Mouse (Mus musculus): ENCODE measurements at regions not wholly inside any gene's neighbourhood (a gene's known extent, or its start where the extent isn't known, plus 50 kb on each side); places are given as distances from the start of the nearest gene placed in this dataset.

DNA sequence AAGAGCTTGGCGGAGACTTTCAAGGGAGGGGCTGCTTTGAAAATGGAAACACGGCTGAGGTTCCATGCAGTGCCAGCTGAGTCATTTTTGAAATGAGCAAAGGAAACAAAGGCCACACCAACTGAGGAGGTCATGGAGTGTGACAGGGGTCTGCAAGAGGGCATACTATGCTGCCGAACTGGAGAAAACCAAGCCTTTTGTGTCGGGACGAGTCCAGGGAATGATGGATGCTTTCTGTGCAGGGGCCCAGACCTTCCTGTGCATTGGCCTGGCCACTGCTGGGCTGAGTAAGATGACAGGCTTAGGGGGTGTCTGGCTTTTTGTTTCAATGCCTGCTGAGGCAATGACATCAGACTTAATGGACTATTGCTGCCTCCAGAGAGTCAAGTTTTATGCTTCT, 203.8 kb upstream of the Ubash3b start:
- DNase-seq = no peak

DNA sequence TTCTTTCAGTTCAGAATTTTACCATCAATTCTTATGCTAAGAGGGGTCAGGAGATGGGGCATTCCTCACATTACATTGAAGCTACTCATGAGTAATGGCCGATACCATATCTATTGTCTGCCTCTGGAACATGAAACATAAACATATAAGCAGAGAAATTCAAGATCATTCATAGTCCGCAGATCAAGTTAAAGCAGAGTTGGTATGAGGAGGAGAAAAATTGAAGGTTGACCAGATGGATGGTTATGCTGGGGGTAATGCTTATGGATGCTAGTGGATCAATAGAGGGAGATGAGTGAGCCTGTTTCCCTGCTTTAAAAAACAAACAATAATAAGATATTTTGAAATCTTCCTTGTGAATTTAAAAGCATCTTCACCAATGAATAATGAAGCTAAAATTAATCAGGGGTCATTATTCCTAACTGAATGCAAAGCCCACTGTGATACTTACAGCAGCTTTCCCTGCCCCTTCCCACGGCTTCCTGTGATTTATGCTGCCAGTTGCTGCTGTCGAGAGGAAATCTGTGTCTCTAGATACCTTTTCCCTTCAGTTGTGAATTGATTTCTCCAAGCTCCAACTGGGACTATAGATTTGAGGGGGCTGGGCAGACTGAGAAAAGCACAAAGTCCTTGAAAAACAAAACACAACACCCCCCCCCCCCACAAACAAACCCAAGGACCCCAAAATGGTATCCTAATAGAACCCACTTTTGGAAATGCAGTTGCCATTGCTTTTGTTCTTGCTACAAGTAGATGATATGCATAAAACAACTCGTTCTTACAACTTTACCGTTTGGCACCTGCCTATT, 203.1 kb upstream of the Ubash3b start:
- no peak for DNase-seq

DNA sequence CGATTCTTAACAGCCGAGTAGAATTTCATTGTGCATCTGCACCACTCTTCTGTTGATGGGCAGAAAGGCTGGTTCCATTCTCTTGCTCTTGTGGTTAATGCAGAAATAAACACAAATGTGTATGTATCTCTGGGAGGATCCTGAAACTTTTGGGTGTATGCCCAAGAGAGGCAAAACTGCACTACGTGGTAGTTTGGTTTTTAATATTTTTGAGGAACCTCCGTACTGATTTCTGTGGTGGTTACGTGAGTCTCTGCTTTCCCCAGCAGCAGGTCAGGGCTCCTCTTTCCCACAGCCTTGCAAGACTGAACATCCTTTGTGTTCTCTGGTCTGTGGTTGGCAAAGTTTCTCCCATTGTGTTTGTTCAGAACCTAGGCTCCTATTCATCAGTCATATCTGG, 198.9 kb upstream of the Ubash3b start:
- no peak for DNase-seq

DNA sequence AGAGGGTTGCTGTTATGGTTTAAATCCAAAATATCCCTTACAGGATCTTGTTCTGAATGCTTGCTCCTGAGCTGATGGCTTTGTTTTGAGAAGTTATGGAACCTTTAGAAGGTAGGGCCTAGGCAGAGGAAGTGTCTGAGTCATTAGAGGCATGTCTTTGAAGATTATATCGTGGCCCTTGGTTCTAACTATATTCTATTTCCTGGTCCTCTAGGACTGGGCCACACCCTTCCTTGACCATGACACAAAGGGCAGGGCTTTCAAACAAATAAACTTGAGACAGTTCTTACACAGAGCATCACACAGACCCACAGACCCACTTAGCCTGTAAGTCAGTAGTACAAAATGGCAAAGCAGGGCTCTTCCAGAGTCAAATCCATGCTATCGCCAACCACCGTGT, 197.8 kb upstream of the Ubash3b start:
- no peak for DNase-seq

DNA sequence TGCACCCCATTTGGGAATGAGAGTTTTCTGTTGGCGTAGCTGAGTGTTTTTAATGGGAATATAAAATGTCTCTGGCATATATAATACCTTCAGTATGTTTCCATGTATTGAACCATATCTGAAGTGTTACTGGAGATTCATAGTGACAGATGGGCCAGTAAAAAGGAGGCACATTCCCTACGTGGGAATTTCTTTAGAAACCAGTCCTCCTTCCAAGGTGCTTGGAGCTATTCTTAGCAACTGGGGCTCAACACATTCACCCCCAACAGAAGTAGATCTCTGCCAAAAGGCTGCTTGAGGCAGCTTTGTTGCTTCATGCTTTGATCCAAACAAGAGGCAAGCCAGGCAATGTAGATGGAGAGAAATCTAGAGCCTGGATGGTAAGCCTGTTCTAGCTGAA, 183.8 kb upstream of the Ubash3b start:
- DNase-seq = no peak

DNA sequence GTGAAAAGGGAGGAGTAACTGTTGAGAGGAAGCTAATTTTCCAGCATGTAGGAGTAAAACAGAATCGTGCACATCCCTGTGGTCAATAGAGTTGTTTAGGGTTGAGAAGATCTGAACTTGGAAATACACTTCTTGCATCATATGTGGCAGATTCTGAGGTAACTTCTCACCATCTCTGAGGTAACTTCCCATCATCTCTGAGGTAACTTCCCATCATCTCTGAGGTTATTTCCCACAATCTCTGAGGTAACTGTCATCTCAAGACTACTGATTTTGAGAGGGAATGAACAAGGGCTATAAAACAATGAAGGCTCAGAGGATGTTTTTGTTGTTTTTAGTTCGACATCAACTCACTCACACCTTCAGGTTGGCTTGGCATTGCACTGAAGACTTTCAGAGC, 175.9 kb upstream of the Ubash3b start:
- DNase-seq = no peak

DNA sequence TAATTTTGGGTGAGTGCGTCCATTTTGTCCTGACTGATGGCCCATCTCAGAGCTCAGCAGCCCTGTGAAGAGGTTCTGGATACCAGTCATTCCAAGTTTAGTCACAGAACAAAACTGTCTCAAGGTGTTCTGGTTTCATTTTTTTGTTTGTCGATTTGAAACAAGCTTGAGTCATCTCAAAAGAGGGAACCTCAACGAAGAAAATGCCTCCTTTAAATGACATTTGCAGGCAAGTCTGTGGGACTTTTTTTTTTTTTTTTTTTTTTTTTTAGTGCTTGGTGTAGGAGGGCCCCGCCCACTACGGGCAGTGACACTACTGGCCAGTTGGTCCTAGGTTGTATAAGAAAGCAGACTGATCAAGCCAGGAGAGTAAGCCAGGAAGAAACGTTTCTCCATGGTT, 175.3 kb upstream of the Ubash3b start:
- DNase-seq = no peak

DNA sequence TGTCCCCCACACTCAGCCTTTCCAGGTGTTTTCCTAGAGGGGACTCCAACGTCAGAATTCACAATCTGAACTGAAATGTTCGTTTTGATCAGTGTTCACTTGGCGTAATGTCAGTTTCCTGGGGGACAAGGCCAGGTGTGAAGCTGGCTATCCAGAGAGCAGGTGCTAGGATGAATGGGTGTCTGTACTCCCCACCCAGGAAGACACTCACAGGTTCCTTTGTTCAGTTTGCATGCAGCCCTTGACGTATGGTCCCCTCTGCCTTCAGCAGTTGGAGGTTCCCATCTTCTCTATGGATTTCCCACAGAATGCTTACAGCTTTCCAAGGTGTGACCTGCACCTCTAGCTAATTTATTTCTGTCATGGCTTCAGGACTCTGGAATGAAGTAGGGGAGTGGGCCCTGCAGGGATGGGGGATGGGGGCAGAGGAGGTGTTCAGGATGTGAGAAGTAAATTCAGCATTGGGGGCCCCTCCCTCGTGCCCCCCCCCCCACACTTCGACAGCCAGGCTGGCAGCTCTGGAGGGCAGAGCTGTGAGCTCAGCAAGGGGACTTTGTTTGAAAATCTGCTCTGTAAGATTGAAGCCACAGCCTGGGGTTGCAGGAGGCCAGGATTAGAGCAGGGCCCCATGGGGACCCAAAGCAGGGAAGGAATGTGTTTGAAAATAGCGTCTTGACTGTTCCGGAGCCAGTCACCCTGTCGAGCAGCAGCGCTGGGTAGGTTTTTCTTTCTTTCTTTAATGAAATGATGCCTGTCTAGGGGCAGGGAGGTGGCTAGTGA, 173.2 kb upstream of the Ubash3b start:
- DNase-seq = no peak

DNA sequence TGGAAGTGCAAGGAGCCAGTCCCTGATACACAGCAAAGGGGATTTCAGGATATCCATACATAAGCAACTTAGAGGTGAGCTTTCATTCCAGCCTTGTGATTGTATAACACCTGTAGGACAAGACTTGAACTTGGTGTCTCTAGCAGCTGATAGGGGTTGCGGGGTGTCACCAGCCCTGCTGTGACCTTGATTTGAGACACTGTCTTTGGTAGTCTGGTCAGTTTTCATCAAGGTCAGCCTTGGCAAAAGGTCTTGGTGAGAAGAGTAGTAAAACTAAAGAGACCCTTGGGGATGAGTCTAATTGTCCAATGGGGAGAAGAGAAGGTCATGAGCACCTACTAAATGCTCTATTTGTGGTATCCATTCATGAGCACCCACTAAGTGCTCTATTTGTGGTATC, 172.0 kb upstream of the Ubash3b start:
- no peak for DNase-seq

DNA sequence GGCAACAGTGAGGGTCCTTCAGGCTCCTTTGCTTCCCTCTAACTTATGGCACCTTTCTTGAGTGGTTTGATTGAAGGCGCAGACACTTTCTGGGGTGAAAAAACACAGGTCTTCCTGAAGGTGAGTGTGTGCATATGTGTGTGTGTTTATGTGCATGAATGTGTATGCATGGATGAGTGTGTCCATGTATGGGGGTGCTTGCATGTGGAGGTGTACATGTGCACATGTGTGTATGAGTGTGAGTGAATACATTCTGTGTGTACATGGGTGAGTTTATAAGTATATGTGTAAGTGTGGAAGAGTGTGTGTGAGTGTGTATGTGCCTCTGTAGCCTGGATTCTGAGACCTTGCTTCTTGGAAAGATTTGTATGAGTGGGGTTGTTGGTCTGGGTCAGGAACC, 167.5 kb upstream of the Ubash3b start:
- DNase-seq = no peak

DNA sequence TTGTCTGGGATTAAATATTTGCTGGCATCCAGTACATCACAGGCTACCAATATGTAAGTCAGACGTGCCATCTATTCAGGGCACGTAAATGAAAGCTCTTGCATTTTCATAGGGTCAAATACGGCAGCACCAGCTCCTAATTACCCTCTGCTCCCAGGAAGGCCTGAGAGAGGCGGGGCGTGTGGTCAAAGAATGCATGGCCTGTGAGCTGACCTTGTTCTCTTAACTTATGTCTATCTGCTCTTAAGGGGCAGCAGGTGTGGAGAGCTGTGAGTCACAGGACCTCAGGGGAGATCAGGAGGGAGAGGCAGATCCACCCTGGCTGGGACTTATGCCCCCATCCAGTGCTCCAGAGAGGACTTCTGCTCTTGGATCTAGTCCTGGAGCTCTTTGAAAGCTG, 167.0 kb upstream of the Ubash3b start:
- DNase-seq = no peak

DNA sequence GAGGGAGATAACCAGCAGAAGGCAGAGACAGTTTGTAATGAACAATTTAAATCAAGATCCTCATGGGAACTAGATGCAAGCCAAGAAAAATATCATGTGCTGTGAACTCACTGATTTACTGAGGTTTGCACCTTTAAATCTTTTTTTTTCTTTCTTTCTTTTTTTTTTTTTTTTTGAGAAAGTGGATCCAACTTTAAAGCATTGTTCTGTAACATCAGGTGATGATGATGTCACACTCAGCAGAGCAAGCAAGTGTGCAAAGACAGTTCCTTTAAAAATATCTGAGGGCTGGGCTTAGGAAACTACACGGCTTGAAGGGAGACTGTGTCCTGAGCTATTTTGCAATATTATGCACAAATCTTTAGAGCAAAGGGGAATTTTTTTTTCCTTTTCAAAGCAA, 166.6 kb upstream of the Ubash3b start:
- DNase-seq = no peak

DNA sequence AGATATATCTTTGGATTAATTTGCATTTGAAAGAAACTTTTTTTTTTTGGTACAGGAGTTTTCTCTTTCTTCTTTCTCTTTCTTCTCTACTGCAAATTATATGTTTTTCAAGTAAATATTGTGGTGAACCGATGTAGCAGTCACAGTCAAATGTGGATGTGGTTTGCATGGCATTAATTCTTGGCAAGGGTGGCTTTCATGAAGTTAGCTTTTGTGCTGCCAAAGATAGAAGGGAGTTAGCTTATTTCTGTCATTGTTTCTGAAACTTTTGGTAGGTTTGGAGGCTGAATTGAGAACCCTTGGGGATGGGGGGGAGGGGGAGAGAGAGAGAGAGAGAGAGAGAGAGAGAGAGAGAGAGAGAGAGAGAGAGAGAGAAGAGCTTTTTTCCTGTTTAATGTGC, 166.1 kb upstream of the Ubash3b start:
- no peak for DNase-seq

DNA sequence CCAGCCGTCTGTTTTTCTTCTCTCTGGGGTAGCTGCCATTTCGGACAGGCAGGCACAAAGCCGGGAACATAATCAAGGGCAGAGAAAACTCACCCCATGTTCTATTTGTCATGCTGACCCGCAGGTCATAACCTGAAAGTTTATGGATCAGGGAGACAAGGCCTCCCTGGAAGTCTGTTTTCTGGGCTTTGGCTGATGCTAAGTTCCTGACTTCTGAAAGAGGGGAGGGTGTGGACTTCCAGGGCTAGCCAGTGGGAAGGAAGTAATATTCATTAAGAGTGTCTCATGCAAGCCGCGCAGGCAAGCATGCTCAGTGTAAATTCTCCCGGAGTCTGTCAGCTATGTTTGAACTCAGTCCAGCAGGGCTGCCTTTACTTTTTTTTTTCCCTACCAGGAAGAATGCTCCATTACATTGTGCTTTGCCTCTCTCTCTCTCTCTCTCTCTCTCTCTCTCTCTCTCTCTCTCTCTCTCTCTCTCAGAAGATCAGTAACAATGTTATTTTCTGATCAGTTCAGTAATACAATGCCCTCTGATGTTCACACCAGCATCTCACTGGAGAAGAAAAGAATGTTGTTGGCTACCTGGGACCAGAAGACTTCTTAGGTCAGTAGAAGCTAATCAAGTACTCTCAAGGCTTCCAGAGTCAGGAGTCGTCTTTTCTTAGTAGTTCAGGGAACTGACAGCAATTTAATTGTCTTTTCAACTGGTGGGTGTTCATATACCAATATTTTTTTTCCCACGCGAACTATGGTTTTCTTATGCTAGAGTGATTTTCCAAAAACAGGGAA, 165.5 kb upstream of the Ubash3b start:
- DNase-seq = peak; percentile 50 to 74

DNA sequence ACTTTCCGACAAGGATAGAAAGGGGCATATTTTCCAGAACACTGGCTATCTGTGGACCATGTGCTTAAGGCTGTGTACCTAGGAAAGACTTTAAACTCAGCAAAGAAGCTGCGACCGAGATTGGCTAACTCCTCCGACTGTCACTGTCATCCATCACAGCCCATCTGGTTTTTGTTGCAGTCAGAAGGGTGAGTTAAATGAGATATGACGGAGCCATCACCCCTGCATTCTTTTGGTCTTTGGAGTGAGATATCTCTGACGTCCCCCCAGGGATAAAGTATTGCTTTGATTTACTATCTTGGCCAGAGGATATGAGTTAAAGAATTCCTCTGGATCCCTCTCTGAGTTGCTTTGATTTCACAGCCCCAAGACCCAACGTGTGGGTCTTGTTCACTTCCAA, 160.0 kb upstream of the Ubash3b start:
- no peak for DNase-seq

DNA sequence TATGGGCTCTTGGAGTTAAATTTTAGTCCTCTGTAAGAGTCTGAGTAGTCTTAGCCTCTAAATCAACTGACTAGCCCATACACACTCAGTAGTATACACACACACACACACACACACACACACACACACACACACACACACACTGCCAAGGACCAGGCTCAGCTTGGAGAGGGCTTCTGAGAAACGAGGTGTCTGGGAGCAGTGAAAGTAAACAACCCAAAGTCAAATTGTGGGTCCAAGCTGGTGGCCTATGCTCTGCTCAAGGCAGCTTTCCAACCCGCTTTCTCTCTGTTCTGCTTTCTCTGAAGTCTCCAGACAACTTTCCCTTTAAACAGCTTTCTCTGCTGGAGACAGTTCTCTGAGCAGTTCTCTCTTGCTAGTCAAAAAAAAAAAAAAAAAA, 157.6 kb upstream of the Ubash3b start:
- no peak for DNase-seq

DNA sequence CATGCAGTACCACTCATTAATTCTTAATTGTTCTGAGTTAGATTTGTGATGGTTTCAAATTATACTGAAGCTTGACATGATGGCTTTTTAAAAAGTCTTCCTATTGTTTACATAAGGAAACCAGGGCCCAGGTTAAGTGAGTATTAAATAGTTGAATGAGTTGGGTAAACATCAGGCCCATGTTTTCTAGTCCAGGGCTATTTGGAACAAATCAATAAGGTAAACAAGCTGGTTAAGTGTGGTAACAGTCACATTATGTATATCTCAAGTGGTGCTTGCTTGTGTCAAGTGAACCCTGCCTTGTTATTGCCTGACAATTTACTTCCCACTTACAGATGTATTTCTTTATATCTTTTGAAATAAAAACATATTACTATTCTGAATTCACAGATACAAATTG, 144.7 kb upstream of the Ubash3b start:
- no peak for DNase-seq

DNA sequence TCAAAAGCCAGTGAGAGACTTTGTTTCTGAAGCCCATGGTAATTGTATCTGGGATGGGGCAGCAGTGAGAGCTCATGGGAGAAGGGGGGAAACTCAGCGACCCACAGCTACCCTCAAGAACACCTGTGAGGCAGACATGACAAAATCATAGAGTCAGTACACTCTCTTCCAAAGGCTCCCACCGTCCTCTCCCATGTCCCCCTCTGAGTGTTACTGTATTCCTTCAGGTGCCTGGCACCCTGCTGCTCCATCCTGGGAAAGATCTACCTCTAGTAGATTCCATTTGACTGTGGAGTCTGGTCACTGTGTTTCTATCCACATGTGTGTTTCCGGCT, 142.0 kb upstream of the Ubash3b start:
- DNase-seq = no peak

DNA sequence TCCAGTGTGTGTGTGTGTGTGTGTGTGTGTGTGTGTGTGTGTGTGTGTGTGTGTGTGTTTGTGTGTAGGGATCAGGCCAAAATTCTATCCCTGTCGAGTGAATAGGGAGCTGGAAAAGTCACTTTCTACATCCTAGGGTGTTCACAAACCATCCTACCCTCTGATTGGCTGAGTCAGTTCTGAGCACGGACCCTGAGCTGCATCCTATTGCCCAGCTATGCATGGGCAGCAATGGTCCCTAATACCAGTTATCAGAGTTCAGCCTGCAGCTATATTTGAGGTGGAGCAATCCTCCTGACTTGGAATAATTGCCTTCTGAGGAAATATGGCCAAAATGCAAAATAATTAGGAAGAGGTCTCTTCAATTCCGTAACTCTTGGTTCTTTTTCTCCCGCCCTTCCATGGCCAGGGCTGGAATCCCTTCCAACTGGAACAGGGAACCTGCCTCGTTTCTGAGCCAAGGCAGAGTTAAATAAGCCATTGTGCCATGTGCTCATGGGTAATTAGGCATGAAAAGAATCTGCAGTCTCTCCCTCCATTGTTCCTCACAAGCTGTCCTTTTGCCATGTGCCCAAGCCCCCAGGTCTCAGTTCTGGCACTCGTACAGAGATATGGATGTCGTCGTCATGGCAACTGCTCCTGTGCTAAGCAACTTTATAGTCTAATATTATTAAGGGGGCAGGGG, 141.5 kb upstream of the Ubash3b start:
- no peak for DNase-seq

DNA sequence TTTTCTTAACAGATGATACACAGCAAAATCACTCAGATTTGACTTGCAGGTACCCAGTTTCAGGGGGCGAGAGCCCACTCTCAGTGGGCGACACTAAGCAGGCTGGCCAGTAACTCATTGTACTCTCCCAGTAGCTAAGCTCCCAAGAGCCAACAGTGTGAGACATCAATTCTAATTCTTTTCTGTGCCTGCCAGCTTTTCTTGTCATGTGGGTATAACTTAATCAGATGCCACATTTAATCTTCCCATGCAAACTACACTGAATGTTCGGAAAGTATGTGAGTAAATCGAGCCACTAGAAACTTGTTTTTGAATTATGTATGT, 124.6 kb upstream of the Ubash3b start:
- no peak for DNase-seq

DNA sequence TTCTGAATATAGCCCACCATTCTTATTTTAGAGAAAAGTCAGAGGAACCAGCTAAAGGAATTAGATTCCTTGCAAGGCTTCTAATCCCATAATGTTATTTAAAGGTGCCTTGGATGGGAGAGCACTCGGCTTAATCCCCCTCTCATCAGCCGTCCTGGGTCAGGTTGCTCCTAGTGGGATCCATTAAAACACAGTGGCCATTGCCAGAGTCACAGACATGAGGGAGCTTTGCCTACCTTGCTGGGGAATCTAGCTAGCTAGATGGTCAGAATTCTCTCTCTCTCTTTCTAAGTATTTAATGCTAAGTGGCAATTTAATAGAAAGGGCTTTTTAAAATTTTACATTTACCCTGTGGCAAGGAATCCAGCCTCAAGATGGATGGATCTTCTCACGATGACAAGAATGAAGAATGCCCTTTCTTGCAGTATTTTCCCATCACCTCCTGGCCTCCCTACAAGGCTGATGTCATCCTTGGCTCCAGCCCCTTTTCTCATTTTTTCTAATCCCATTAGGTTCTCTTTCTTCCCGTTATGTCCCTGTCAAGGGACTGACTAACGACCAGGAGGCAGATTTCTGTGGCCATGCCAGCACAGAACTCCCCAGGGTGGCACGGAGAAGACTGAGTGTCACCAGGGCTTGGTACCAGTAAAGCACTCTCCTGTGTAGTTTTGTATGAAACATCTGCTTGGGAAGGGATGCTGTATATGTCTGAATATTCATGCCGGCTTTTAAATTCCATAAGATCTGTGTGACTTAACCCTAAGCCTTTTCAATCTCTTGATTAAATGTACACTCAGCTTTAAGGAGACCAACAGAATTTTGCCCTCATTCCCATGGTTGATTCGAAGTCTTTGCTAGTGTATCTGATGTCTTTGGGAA, 124.0 kb upstream of the Ubash3b start:
- no peak for DNase-seq

DNA sequence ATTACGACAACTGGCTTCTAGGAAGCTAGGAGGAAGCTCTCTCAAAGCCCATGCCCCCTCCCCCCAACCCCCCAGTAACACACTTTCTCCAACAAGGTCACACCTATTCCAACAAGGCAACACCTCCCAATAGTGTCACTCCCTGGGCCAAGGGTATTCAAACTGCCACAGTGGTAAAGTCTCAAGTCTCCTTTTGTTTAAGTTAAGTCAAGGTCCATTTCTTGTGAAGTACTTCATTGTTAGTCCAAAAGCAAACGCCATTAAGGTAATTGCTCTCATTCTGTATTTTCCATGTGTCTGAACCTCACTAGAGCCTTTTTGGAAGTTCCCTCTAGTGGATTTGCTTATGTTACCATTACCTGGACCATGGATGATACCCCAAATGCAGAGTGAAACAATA, 116.2 kb upstream of the Ubash3b start:
- DNase-seq = no peak
